ENCODE assay signal across 29 mouse cellular contexts in genomic region chr10:25126035-25126434, GRCm38 (mm10).
DNase-seq lines count a peak whose midpoint lies in the region; ATAC-seq and TF ChIP-seq lines count a peak whose summit lies in the region.
"Had no signal": no experiment of that assay in that cellular context is flagged by ENCODE, and none has a peak within 500 bp of the region (broad histone marks: within the 10 kb centered on the region; RNA-seq: fewer than 3 reads in every experiment).

No protein-coding gene starts in this region.

- peak; percentile 60 for ATAC-seq in lung, postnatal 0 days
- peak; percentile 63 for ATAC-seq in megakaryocyte progenitor cell, adult 5-6 weeks (replicated peaks; ENCODE audit: poor library complexity)
- ATAC-seq: forebrain, embryonic 15.5 days; hindbrain, postnatal 0 days; inflammation-experienced regulatory T-cells, adult 6 months; Patski had no signal

- no peaks in the 10 kb centered on the region for H3K4me1 ChIP-seq in lung, postnatal 0 days (ENCODE audit: insufficient read depth, low read depth, low read length)
- peaks cover 13 to 25% of the 10 kb centered on the region in 2 experiments for H3K4me1 ChIP-seq in MEL (ENCODE audit: control insufficient read depth in 1 of 2, insufficient read depth in 2 of 2, low read length in 2 of 2)
- H3K4me1 ChIP-seq: embryonic facial prominence, embryonic 13.5 days; forebrain, embryonic 12.5 days; forebrain, embryonic 15.5 days; heart, embryonic 12.5 days; heart, embryonic 15.5 days had no signal

- no peak overlapping the region for H3K4me2 ChIP-seq in lung, postnatal 0 days (replicated peaks; ENCODE audit: low read depth, low read length)
- H3K4me2 ChIP-seq: embryonic facial prominence, embryonic 13.5 days; forebrain, embryonic 12.5 days; forebrain, embryonic 15.5 days; heart, embryonic 12.5 days; heart, embryonic 15.5 days; hindbrain, embryonic 14.5 days had no signal

- no peaks in the 10 kb centered on the region for H3K36me3 ChIP-seq in lung, postnatal 0 days (ENCODE audit: insufficient read depth, low read length)
- H3K36me3 ChIP-seq in MEL (ENCODE audit: control insufficient read depth in 1 of 2, insufficient read depth in 2 of 2, low read length in 2 of 2): peaks cover 0 to 23% of the 10 kb centered on the region in 2 experiments; a peak in 2 of 4 replicates
- H3K36me3 ChIP-seq: embryonic facial prominence, embryonic 10.5 days; embryonic facial prominence, embryonic 13.5 days; forebrain, embryonic 12.5 days; forebrain, embryonic 15.5 days; heart, embryonic 12.5 days; heart, embryonic 15.5 days had no signal

- no peak for TF ChIP-seq CTCF in lung, postnatal 0 days (IDR thresholded peaks at IDR 0.05)
- TF ChIP-seq CTCF in MEL (IDR thresholded peaks at IDR 0.05 in 2 of 3, conservative IDR thresholded peaks at IDR 0.05 in 1 of 3; ENCODE audit: control insufficient read depth in 1 of 3, insufficient read depth in 1 of 3, low read depth in 2 of 3, low read length in 3 of 3, poor library complexity in 1 of 3, severe bottlenecking in 1 of 3): no peak

- H3K4me3 ChIP-seq in lung, postnatal 0 days (ENCODE audit: low read depth, low read length): no peak overlapping the region
- H3K4me3 ChIP-seq in MEL (ENCODE audit: control insufficient read depth in 1 of 2, insufficient read depth in 1 of 2, low read depth in 2 of 2, low read length in 2 of 2): no peak overlapping the region
- H3K4me3 ChIP-seq: embryonic facial prominence, embryonic 10.5 days; embryonic facial prominence, embryonic 13.5 days; erythroblast, embryonic 14.5 days; forebrain, embryonic 12.5 days; forebrain, embryonic 15.5 days; heart, embryonic 12.5 days; heart, embryonic 15.5 days had no signal

- peak; percentile 90 for TF ChIP-seq EP300 in lung, postnatal 0 days (IDR thresholded peaks at IDR 0.05)
- no peak for TF ChIP-seq EP300 in MEL (IDR thresholded peaks at IDR 0.05; ENCODE audit: low read depth in 1 of 2, low read length in 2 of 2)

- TF ChIP-seq POLR2A in MEL (IDR thresholded peaks at IDR 0.05; ENCODE audit: control insufficient read depth in 1 of 2, insufficient read depth in 1 of 2, low read depth in 1 of 2, low read length in 2 of 2, poor library complexity in 1 of 2): no peak

- no peaks in the 10 kb centered on the region for H3K79me2 ChIP-seq in MEL (ENCODE audit: control insufficient read depth, insufficient read depth, low read length, poor library complexity)

- H3K27me3 ChIP-seq in lung, postnatal 0 days (replicated peaks; ENCODE audit: insufficient read depth, low read length): no peaks in the 10 kb centered on the region
- no peaks in the 10 kb centered on the region for H3K27me3 ChIP-seq in MEL (ENCODE audit: control insufficient read depth in 1 of 2, insufficient read depth in 2 of 2, low read length in 2 of 2)
- H3K27me3 ChIP-seq: embryonic facial prominence, embryonic 13.5 days; forebrain, embryonic 12.5 days; forebrain, embryonic 15.5 days; heart, embryonic 12.5 days; heart, embryonic 15.5 days had no signal

- 28% methylated on average over 2 of the region's 2 CpGs for WGBS in lung, postnatal 0 days

- peak; percentile 87 for DNase-seq in lung, postnatal 0 days (ENCODE audit: low spot score)
- no peak for DNase-seq in lung, adult 18-20 months
- peak; percentile 64 for DNase-seq in 416B (ENCODE audit: low read depth)
- peak; percentile 26 for DNase-seq in MEL (ENCODE audit: low read depth, low spot score)
- DNase-seq in heart, postnatal 10 days: no peak
- no peak for DNase-seq in gastrocnemius, postnatal 10 days
- DNase-seq: adrenal gland, adult 8-10 months; adrenal gland, postnatal 25 days; cerebellum, adult 11-12 months; cerebellum, adult 8-10 months; cerebellum, postnatal 10 days; cerebellum, postnatal 36 days; embryo, embryonic 11 days; gastrocnemius, postnatal 14 days; heart, adult 18-20 months; heart, postnatal 14 days; heart, postnatal 4 days had no signal

- peak overlapping the region; percentile 72 for H3K27ac ChIP-seq in lung, postnatal 0 days (ENCODE audit: low read length)
- H3K27ac ChIP-seq in MEL (ENCODE audit: control insufficient read depth, low read depth, low read length): no peak overlapping the region
- H3K27ac ChIP-seq: embryonic facial prominence, embryonic 10.5 days; embryonic facial prominence, embryonic 13.5 days; forebrain, embryonic 12.5 days; forebrain, embryonic 15.5 days; heart, embryonic 15.5 days; hindbrain, embryonic 14.5 days; hindbrain, postnatal 0 days had no signal

- H3K9me3 ChIP-seq in lung, postnatal 0 days (ENCODE audit: low read length): no peaks in the 10 kb centered on the region
- H3K9me3 ChIP-seq in MEL (replicated peaks; ENCODE audit: insufficient read depth, low read length): no peaks in the 10 kb centered on the region
- H3K9me3 ChIP-seq: embryonic facial prominence, embryonic 10.5 days; embryonic facial prominence, embryonic 13.5 days; forebrain, embryonic 12.5 days; forebrain, embryonic 15.5 days; heart, embryonic 12.5 days; heart, embryonic 15.5 days had no signal

- intact Hi-C loops in heart, postnatal 10 days (cut with DNase I): no loop called here

- no peak for TF ChIP-seq RAD21 in MEL (IDR thresholded peaks at IDR 0.05; ENCODE audit: low read depth, low read length)

- H3K9ac ChIP-seq in lung, postnatal 0 days (replicated peaks; ENCODE audit: low read depth): no peak overlapping the region
- H3K9ac ChIP-seq in MEL (ENCODE audit: control insufficient read depth, low read depth, low read length, poor library complexity, severe bottlenecking): no peak overlapping the region
- H3K9ac ChIP-seq: embryonic facial prominence, embryonic 13.5 days; forebrain, embryonic 12.5 days; forebrain, embryonic 15.5 days; heart, embryonic 12.5 days; heart, embryonic 15.5 days; hindbrain, embryonic 14.5 days had no signal

TF ChIP-seq in MEL, 35 proteins besides CTCF, POLR2A, EP300 and RAD21:
- TF ChIP-seq ETS1 (IDR thresholded peaks at IDR 0.05; ENCODE audit: low read depth, low read length) (0 out of 2 replicates have a peak, but pooled peaks have one; percentile 7), SMC3 (IDR thresholded peaks at IDR 0.05; ENCODE audit: low read depth, low read length) (no peak), MYB (IDR thresholded peaks at IDR 0.05; ENCODE audit: low read depth, low read length) (no peak)

Comparison
In these comparisons a context has a peak if more than half of its experiments do, and no peak if none do; other contexts are left out.
1. DNase-seq: peak in lung, postnatal 0 days (single experiment), 416B (single experiment) and MEL (single experiment); none in lung, adult 18-20 months (0 of 2), heart, postnatal 10 days (0 of 2) and gastrocnemius, postnatal 10 days (single experiment).